Mouse (Mus musculus): Measurements from ENCODE around the gene Kptn.

- TF ChIP-seq CTCF (IDR thresholded peaks at IDR 0.05; ENCODE audit: extremely low read depth, insufficient read depth, insufficient read length, insufficient replicate concordance), result no peak
- no peak for TF ChIP-seq POLR2A (IDR thresholded peaks at IDR 0.05; ENCODE audit: low read depth, low read length)
These were observed 16.9 kb upstream of the Kptn start for GRCm38 (mm10) chr7:16102686-16103226.

Data from spleen, adult 2 months (tissue).